In genomic region chr11:104316685-104317400, GRCm38 (mm10) we compare ENCODE assay signal across 10 mouse cellular contexts.
DNase-seq lines count a peak whose midpoint lies in the region; ATAC-seq and TF ChIP-seq lines count a peak whose summit lies in the region.
"Had no signal": no experiment of that assay in that cellular context is flagged by ENCODE, and none has a peak within 500 bp of the region (broad histone marks: within the 10 kb centered on the region; RNA-seq: fewer than 3 reads in every experiment).

No protein-coding gene starts in this region.

- DNase-seq in liver, postnatal 0 days: no peak
- peak; percentile 40 to 43 for DNase-seq in gastrocnemius, postnatal 36 days
- peak; percentile 46 for DNase-seq in kidney, adult 9 months
- no peak for DNase-seq in thymus, postnatal 36 days
- DNase-seq in spleen, postnatal 14 days (ENCODE audit: low spot score in 2 of 2): no peak
- no peak for DNase-seq in ovary, postnatal 14 days (ENCODE audit: low spot score)

- intact Hi-C loops in gastrocnemius, postnatal 36 days (cut with DNase I): no loop called here

- 58% methylated on average over 16 of the region's 16 CpGs for WGBS in liver, embryonic 12.5 days (ENCODE audit: insufficient replicate concordance)
- WGBS in liver, postnatal 0 days (ENCODE audit: insufficient replicate concordance): 44% methylated on average over 16 of the region's 16 CpGs

- H3K4me1 ChIP-seq in liver, embryonic 12.5 days: peaks cover 43% of the 10 kb centered on the region
- H3K4me1 ChIP-seq in liver, postnatal 0 days (ENCODE audit: insufficient read depth): peaks cover 5% of the 10 kb centered on the region

- no peak overlapping the region for H3K9ac ChIP-seq in liver, embryonic 12.5 days
- H3K9ac ChIP-seq in liver, postnatal 0 days (replicated peaks): no peak overlapping the region
- H3K9ac ChIP-seq: heart, embryonic 13.5 days; liver, embryonic 14.5 days had no signal

- no peak for TF ChIP-seq EP300 in liver, postnatal 0 days (IDR thresholded peaks at IDR 0.05; ENCODE audit: low read depth)

- H3K36me3 ChIP-seq in liver, embryonic 12.5 days: no peaks in the 10 kb centered on the region
- H3K36me3 ChIP-seq in liver, postnatal 0 days (replicated peaks; ENCODE audit: insufficient read depth, low read length): no peaks in the 10 kb centered on the region
- H3K36me3 ChIP-seq: heart, embryonic 13.5 days had no signal

- 0 out of 2 replicates have a peak overlapping the region, but pooled peaks have one; percentile 3 for H3K4me2 ChIP-seq in liver, embryonic 12.5 days
- H3K4me2 ChIP-seq in liver, postnatal 0 days (ENCODE audit: low read depth, low read length): no peak overlapping the region
- H3K4me2 ChIP-seq: heart, embryonic 13.5 days had no signal

- H3K27ac ChIP-seq in liver, embryonic 12.5 days: no peak overlapping the region
- H3K27ac ChIP-seq in liver, postnatal 0 days (ENCODE audit: low read depth): no peak overlapping the region
- H3K27ac ChIP-seq: heart, embryonic 13.5 days; liver, embryonic 14.5 days had no signal

- peaks cover 16% of the 10 kb centered on the region for H3K27me3 ChIP-seq in liver, embryonic 12.5 days (replicated peaks)
- H3K27me3 ChIP-seq in liver, postnatal 0 days (ENCODE audit: insufficient read depth, low read length): no peaks in the 10 kb centered on the region

- TF ChIP-seq CTCF in liver, postnatal 0 days (IDR thresholded peaks at IDR 0.05; ENCODE audit: low read depth): no peak

- no peak for ATAC-seq in liver, embryonic 12.5 days
- no peak for ATAC-seq in liver, postnatal 0 days
- peak; percentile 27 for ATAC-seq in megakaryocyte progenitor cell, adult 5-6 weeks (replicated peaks; ENCODE audit: poor library complexity)

- no peaks in the 10 kb centered on the region for H3K9me3 ChIP-seq in liver, embryonic 12.5 days (replicated peaks)
- peaks cover 3% of the 10 kb centered on the region; the same call in 1 of the 2 replicates for H3K9me3 ChIP-seq in liver, postnatal 0 days (ENCODE audit: low read length)
- H3K9me3 ChIP-seq: heart, embryonic 13.5 days had no signal

- no peak overlapping the region for H3K4me3 ChIP-seq in liver, embryonic 12.5 days
- no peak overlapping the region for H3K4me3 ChIP-seq in liver, postnatal 0 days (ENCODE audit: low read depth, low read length)
- H3K4me3 ChIP-seq: heart, embryonic 13.5 days had no signal

Comparison
In these comparisons a context has a peak if more than half of its experiments do, and no peak if none do; other contexts are left out.
1. DNase-seq: peak in gastrocnemius, postnatal 36 days (2 of 2) and kidney, adult 9 months (single experiment); none in liver, postnatal 0 days (single experiment), thymus, postnatal 36 days (0 of 2), spleen, postnatal 14 days (0 of 2) and ovary, postnatal 14 days (single experiment).